Mouse (Mus musculus): Measurements from ENCODE around the gene Krtap9-3. TPM values are rescaled to one million over a fixed set of nuclear protein-coding genes. Genes with fewer than 3 reads are reported as not detected.

The Krtap9-3 gene
- polyA plus RNA-seq, 1 experiment from 2014 or later: not detected

DNA sequence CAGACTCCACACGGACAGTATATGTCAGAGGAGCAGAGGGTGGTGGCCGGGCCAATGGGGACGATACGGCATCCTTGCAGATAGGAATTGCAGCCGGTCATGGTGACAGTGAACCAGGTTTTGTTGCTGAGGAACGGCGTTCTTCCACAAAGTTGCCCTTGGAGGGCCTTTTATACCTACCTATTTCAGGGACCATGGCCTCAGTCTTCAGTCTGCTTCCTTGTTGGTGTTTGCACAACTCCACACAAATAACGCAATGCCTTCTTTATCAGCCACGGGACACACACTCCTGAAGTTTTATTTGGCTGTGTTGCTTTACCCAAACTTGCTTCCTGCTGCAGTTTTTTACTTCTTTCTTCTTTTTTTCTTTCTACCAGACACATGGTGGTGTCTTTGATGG lies 38.5 kb downstream of the Krtap9-3 start, which contains the start of gene Gm11939:
Gene Gm11939, minus strand, starts transcription at position 101 of the 400 bp plus-strand sequence.
- Histone ChIP-seq H3K36me3 (ENCODE audit: poor library complexity, severe bottlenecking) (no peaks in the 10 kb centered on the region), H3K4me1 (no peaks in the 10 kb centered on the region), H3K4me3 (no peak within 1 kb of the TSS), H3K9me3 (replicated peaks) (no peaks in the 10 kb centered on the region), H3K27me3 (no peaks in the 10 kb centered on the region), H3K4me2 (no peak within 1 kb of the TSS), H3K27ac (no peak within 1 kb of the TSS), H3K9ac (no peak within 1 kb of the TSS)
- WGBS: 91% methylated on average over 9 of the region's 9 CpGs
- no peak for ATAC-seq

DNA sequence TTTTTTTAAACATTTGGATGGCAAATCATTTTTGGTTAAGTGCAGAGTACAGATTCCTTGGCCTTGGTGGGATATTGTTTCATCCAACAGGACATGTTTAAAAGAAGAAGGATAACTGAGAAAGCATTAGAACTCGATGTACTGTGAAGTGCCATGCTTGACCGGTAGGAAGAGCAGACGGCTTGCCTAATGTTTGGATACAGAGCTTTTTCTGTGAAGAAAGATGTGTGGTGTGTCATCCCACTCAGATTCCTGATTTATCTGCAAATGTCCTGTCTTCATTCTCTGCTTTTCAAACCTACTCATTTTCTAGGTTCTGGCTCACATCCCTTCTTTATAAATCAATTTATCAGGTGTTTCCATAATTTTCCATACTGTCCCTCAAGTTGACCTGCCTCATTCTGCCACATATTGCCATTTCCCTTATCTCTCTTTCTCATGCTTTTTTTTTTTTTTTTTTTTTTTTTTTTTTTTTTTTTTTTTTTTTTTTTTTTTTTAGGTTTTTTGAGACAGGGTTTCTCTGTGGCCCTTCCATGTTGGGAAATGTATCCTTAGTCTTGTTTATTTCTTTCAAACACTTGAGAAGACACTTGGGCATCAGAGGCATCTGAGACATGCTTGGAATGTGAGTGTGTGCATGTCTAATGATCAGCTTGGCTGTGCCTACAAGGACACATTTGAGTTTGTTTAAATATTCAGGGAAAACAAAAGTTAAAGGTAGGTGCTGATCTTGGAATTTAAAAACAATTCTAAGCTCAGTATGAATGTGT lies 39.7 kb downstream of the Krtap9-3 start:
- ATAC-seq: no peak
- H3K4me1 ChIP-seq: no peaks in the 10 kb centered on the region
- 87% methylated on average over 3 of the region's 3 CpGs for WGBS

DNA sequence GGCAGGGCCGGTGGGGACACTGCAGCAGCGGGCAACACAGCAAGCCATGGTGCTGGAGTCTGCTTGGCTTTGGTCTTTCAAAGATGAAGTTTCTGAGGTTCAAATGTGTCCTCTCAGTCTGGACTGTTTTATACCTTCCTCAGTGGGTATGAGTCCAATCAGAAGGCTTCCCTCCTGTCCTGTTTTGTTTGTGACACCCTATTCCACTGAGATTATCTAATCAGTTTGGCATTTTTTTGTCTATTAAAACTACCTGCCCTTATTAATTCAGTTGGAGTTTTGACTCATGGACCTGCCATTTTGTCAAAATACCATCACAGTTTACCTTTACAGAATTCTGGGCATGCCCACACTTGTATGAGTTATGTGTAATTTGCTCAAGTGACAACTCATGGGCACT lies 41.2 kb downstream of the Krtap9-3 start, which contains the start of gene Krtap3-2:
Gene Krtap3-2, minus strand, starts transcription at position 101 of the 400 bp plus-strand sequence.
- 93% methylated on average over 2 of the region's 2 CpGs for whole genome bisulfite sequencing
- Histone ChIP-seq H3K9me3 (replicated peaks) (no peaks in the 10 kb centered on the region), H3K36me3 (ENCODE audit: poor library complexity, severe bottlenecking) (no peaks in the 10 kb centered on the region), H3K27ac (no peak within 1 kb of the TSS), H3K4me2 (no peak within 1 kb of the TSS), H3K4me1 (no peaks in the 10 kb centered on the region), H3K4me3 (no peak within 1 kb of the TSS), H3K27me3 (0 out of 2 replicates have a peak, but pooled peaks cover 7% of the 10 kb centered on the region), H3K9ac (no peak within 1 kb of the TSS)
- no peak for ATAC-seq

More for the DNA sequence above, 39.7 kb downstream of the Krtap9-3 start:
- H3K27me3 ChIP-seq: no peaks in the 10 kb centered on the region
- H3K9me3 ChIP-seq (replicated peaks): no peaks in the 10 kb centered on the region
- H3K4me2 ChIP-seq: no peak overlapping the region
- no peak overlapping the region for H3K27ac ChIP-seq
- no peak overlapping the region for H3K9ac ChIP-seq
- no peaks in the 10 kb centered on the region for H3K36me3 ChIP-seq (ENCODE audit: poor library complexity, severe bottlenecking)
- H3K4me3 ChIP-seq: no peak overlapping the region

DNA sequence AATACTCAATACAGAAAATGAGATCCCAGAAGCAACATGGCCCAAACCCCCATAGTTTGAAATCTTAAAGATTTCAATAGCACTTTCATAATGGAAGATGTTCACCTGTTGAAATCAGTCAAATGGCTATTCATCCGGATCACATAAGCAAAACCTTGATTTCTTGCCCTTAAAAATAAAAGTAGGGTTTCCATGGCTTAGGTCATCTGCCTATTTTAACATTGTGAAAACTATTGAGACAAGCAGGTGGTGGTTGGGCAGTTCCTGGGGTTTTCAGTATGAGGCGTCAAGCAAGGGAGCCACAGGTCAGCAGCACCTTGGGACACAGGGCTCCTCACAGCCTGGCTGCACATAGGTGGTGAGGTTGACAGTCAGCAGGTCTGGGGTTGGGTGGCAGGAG lies 41.7 kb downstream of the Krtap9-3 start:
- no peaks in the 10 kb centered on the region for H3K4me1 ChIP-seq
- no peak overlapping the region for H3K4me3 ChIP-seq
- 0 out of 2 replicates have a peak, but pooled peaks cover 7% of the 10 kb centered on the region for H3K27me3 ChIP-seq
- H3K27ac ChIP-seq: no peak overlapping the region
- H3K4me2 ChIP-seq: no peak overlapping the region
- H3K9ac ChIP-seq: no peak overlapping the region
- ATAC-seq: no peak
- WGBS: 89% methylated on average over 2 of the region's 2 CpGs
- H3K9me3 ChIP-seq (replicated peaks): no peaks in the 10 kb centered on the region
- no peaks in the 10 kb centered on the region for H3K36me3 ChIP-seq (ENCODE audit: poor library complexity, severe bottlenecking)

DNA sequence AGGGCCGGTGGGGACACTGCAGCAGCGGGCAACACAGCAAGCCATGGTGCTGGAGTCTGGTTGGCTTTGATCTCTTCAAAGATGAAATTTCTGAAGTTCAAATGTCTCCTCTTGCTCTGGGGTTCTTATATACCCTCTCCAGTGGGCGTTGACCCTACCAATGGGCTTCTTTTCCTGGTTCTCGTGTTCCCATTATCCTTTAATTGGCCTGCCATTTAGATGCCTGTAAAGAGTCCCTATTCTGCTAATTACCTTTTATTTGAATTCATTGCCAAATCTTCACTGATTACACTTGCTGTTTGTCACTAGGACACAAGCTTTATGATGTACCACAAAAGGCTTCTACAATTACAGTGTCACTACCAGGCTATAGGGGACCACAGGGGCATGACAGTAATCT lies 47.1 kb downstream of the Krtap9-3 start, which contains the start of gene Krtap3-3:
Gene Krtap3-3, minus strand, starts transcription at position 101 of the 400 bp plus-strand sequence.
- 44% methylated on average over 4 of the region's 4 CpGs for WGBS

DNA sequence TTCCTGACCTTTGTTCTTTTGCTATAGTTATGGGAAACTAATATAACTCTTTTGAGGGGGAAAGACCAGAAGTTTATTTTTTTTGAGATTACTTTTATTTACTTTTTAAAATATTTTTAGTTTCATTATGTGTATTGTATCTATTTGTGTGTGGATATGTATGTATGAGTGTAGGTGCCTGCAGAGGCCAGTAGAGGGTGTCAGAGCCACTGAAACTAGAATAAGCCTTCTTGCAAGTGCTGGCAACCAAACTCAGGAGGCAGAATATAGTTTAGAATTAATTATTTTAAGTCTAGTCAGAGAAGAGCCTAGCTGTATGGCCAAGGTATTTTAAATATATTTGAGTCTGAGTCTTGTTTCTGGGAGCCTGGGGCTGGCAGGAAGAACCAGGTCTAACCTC lies 50.0 kb downstream of the Krtap9-3 start:
- no peak overlapping the region for H3K4me2 ChIP-seq
- ATAC-seq: no peak
- peaks cover 4% of the 10 kb centered on the region; the same call in 1 of the 2 replicates for H3K4me1 ChIP-seq
- 0 out of 2 replicates have a peak, but pooled peaks cover 7% of the 10 kb centered on the region for H3K27me3 ChIP-seq
- H3K4me3 ChIP-seq: no peak overlapping the region
- no peaks in the 10 kb centered on the region for H3K9me3 ChIP-seq (replicated peaks)
- H3K9ac ChIP-seq: no peak overlapping the region
- no peak overlapping the region for H3K27ac ChIP-seq
- H3K36me3 ChIP-seq (ENCODE audit: poor library complexity, severe bottlenecking): no peaks in the 10 kb centered on the region

More for the DNA sequence above, 47.1 kb downstream of the Krtap9-3 start, which contains the start of gene Krtap3-3:
- Histone ChIP-seq H3K4me1 (peaks cover 4% of the 10 kb centered on the region; the same call in 1 of the 2 replicates), H3K27me3 (0 out of 2 replicates have a peak, but pooled peaks cover 7% of the 10 kb centered on the region), H3K4me3 (no peak within 1 kb of the TSS), H3K4me2 (no peak within 1 kb of the TSS), H3K9ac (no peak within 1 kb of the TSS), H3K27ac (no peak within 1 kb of the TSS), H3K9me3 (replicated peaks) (no peaks in the 10 kb centered on the region), H3K36me3 (ENCODE audit: poor library complexity, severe bottlenecking) (no peaks in the 10 kb centered on the region)
- ATAC-seq: no peak

Other genes starting within 250 kb of the Krtap9-3 start
- gene Krt27, start 247.0 kb downstream of the Krtap9-3 start, polyA plus RNA-seq (2015; fragmentation: Nextera tagmentation; extraction: Ambion mirVana): not detected in 2 replicates
- 0.17 and 0.21 TPM in 2 replicates for gene Krt28, start 223.2 kb downstream of the Krtap9-3 start, polyA plus RNA-seq (2015; fragmentation: Nextera tagmentation; extraction: Ambion mirVana)
- gene Krt10, start 208.7 kb downstream of the Krtap9-3 start, polyA plus RNA-seq (2015; fragmentation: Nextera tagmentation; extraction: Ambion mirVana): 31.4 and 39.8 TPM in 2 replicates
- 0.15 TPM in 1 of 2 replicates, not detected in the other for gene Krt12, start 175.8 kb downstream of the Krtap9-3 start, polyA plus RNA-seq (2015; fragmentation: Nextera tagmentation; extraction: Ambion mirVana)
- gene Krt20, start 160.0 kb downstream of the Krtap9-3 start, polyA plus RNA-seq (2015; fragmentation: Nextera tagmentation; extraction: Ambion mirVana): 0.11 TPM in 1 of 2 replicates, not detected in the other
- gene Krt23, start 105.0 kb downstream of the Krtap9-3 start, polyA plus RNA-seq (2015; fragmentation: Nextera tagmentation; extraction: Ambion mirVana): not detected in 2 replicates
- not detected in 2 replicates for gene Krt39, start 76.8 kb downstream of the Krtap9-3 start, polyA plus RNA-seq (2015; fragmentation: Nextera tagmentation; extraction: Ambion mirVana)
- not detected in 2 replicates for gene Krt40, start 54.9 kb downstream of the Krtap9-3 start, polyA plus RNA-seq (2015; fragmentation: Nextera tagmentation; extraction: Ambion mirVana)
- not detected in 2 replicates for gene Krtap3-3, start 47.2 kb downstream of the Krtap9-3 start, polyA plus RNA-seq (2015; fragmentation: Nextera tagmentation; extraction: Ambion mirVana)
- not detected in 2 replicates for gene Krtap3-2, start 41.3 kb downstream of the Krtap9-3 start, polyA plus RNA-seq (2015; fragmentation: Nextera tagmentation; extraction: Ambion mirVana)
- gene Gm11939, start 38.6 kb downstream of the Krtap9-3 start, polyA plus RNA-seq (2015; fragmentation: Nextera tagmentation; extraction: Ambion mirVana): not detected in 2 replicates
- not detected in 2 replicates for gene Krtap3-1, start 31.5 kb downstream of the Krtap9-3 start, polyA plus RNA-seq (2015; fragmentation: Nextera tagmentation; extraction: Ambion mirVana)
- gene Krtap1-5, start 17.1 kb downstream of the Krtap9-3 start, polyA plus RNA-seq (2015; fragmentation: Nextera tagmentation; extraction: Ambion mirVana): not detected in 2 replicates
- not detected in 2 replicates for gene Krtap1-4, start 14.5 kb downstream of the Krtap9-3 start, polyA plus RNA-seq (2015; fragmentation: Nextera tagmentation; extraction: Ambion mirVana)
- not detected in 2 replicates for gene Krtap1-3, start 6.8 kb downstream of the Krtap9-3 start, polyA plus RNA-seq (2015; fragmentation: Nextera tagmentation; extraction: Ambion mirVana)
- not detected in 2 replicates for gene Gm11938, start 5.2 kb upstream of the Krtap9-3 start, polyA plus RNA-seq (2015; fragmentation: Nextera tagmentation; extraction: Ambion mirVana)
- gene Gm11937, start 12.1 kb upstream of the Krtap9-3 start, polyA plus RNA-seq (2015; fragmentation: Nextera tagmentation; extraction: Ambion mirVana): not detected in 2 replicates
- not detected in 2 replicates for gene Krtap2-4, start 16.7 kb upstream of the Krtap9-3 start, polyA plus RNA-seq (2015; fragmentation: Nextera tagmentation; extraction: Ambion mirVana)
- not detected in 2 replicates for gene Gm11562, start 22.3 kb upstream of the Krtap9-3 start, polyA plus RNA-seq (2015; fragmentation: Nextera tagmentation; extraction: Ambion mirVana)
- not detected in 2 replicates for gene Krtap4-1, start 30.1 kb upstream of the Krtap9-3 start, polyA plus RNA-seq (2015; fragmentation: Nextera tagmentation; extraction: Ambion mirVana)
- not detected in 2 replicates for gene Krtap4-2, start 37.0 kb upstream of the Krtap9-3 start, polyA plus RNA-seq (2015; fragmentation: Nextera tagmentation; extraction: Ambion mirVana)
- gene Krtap4-7, start 46.0 kb upstream of the Krtap9-3 start, polyA plus RNA-seq (2015; fragmentation: Nextera tagmentation; extraction: Ambion mirVana): not detected in 2 replicates
- not detected in 2 replicates for gene Gm11555, start 52.1 kb upstream of the Krtap9-3 start, polyA plus RNA-seq (2015; fragmentation: Nextera tagmentation; extraction: Ambion mirVana)
- not detected in 2 replicates for gene Gm11563, start 60.9 kb upstream of the Krtap9-3 start, polyA plus RNA-seq (2015; fragmentation: Nextera tagmentation; extraction: Ambion mirVana)
- gene Krtap4-6, start 67.9 kb upstream of the Krtap9-3 start, polyA plus RNA-seq (2015; fragmentation: Nextera tagmentation; extraction: Ambion mirVana): not detected in 2 replicates
- not detected in 2 replicates for gene Gm14190, start 92.6 kb upstream of the Krtap9-3 start, polyA plus RNA-seq (2015; fragmentation: Nextera tagmentation; extraction: Ambion mirVana)
- gene Gm14180, start 136.2 kb upstream of the Krtap9-3 start, polyA plus RNA-seq (2015; fragmentation: Nextera tagmentation; extraction: Ambion mirVana): not detected in 2 replicates
- gene Gm11595, start 174.8 kb upstream of the Krtap9-3 start, polyA plus RNA-seq (2015; fragmentation: Nextera tagmentation; extraction: Ambion mirVana): not detected in 2 replicates
- gene Krtap4-8, start 182.6 kb upstream of the Krtap9-3 start, polyA plus RNA-seq (2015; fragmentation: Nextera tagmentation; extraction: Ambion mirVana): not detected in 2 replicates
- gene Krtap4-9, start 187.1 kb upstream of the Krtap9-3 start, polyA plus RNA-seq (2015; fragmentation: Nextera tagmentation; extraction: Ambion mirVana): not detected in 2 replicates
- not detected in 2 replicates for gene Gm11596, start 195.4 kb upstream of the Krtap9-3 start, polyA plus RNA-seq (2015; fragmentation: Nextera tagmentation; extraction: Ambion mirVana)
- not detected in 2 replicates for gene Gm11569, start 200.8 kb upstream of the Krtap9-3 start, polyA plus RNA-seq (2015; fragmentation: Nextera tagmentation; extraction: Ambion mirVana)
- gene Gm11554, start 206.3 kb upstream of the Krtap9-3 start, polyA plus RNA-seq (2015; fragmentation: Nextera tagmentation; extraction: Ambion mirVana): not detected in 2 replicates
- gene Krtap4-13, start 211.8 kb upstream of the Krtap9-3 start, polyA plus RNA-seq (2015; fragmentation: Nextera tagmentation; extraction: Ambion mirVana): not detected in 2 replicates
- not detected in 2 replicates for gene Gm11564, start 217.6 kb upstream of the Krtap9-3 start, polyA plus RNA-seq (2015; fragmentation: Nextera tagmentation; extraction: Ambion mirVana)
- not detected in 2 replicates for gene 2300003K06Rik, start 240.0 kb upstream of the Krtap9-3 start, polyA plus RNA-seq (2015; fragmentation: Nextera tagmentation; extraction: Ambion mirVana)

All from forebrain, embryonic 13.5 days (tissue).